In genomic region chr1:132410657-132411056, GRCm38 (mm10) we compare ENCODE assay signal across 22 mouse cellular contexts. TPM values are rescaled to one million over a fixed set of nuclear protein-coding genes. Genes with fewer than 3 reads are reported as not detected.
DNase-seq lines count a peak whose midpoint lies in the region; ATAC-seq and TF ChIP-seq lines count a peak whose summit lies in the region.
"Had no signal": no experiment of that assay in that cellular context is flagged by ENCODE, and none has a peak within 500 bp of the region (broad histone marks: within the 10 kb centered on the region; RNA-seq: fewer than 3 reads in every experiment).

No protein-coding gene starts in this region.

- H3K9me3 ChIP-seq in heart, embryonic 10.5 days: no peaks in the 10 kb centered on the region
- peaks cover 10% of the 10 kb centered on the region for H3K9me3 ChIP-seq in G1E (replicated peaks)
- no peaks in the 10 kb centered on the region for H3K9me3 ChIP-seq in liver, embryonic 15.5 days (replicated peaks)
- no peaks in the 10 kb centered on the region for H3K9me3 ChIP-seq in midbrain, embryonic 10.5 days (replicated peaks)
- H3K9me3 ChIP-seq: embryonic facial prominence, embryonic 15.5 days had no signal

- H3K36me3 ChIP-seq in heart, embryonic 10.5 days: no peaks in the 10 kb centered on the region
- H3K36me3 ChIP-seq in G1E (replicated peaks): no peaks in the 10 kb centered on the region
- H3K36me3 ChIP-seq in liver, embryonic 15.5 days (replicated peaks): no peaks in the 10 kb centered on the region
- H3K36me3 ChIP-seq in midbrain, embryonic 10.5 days: no peaks in the 10 kb centered on the region
- H3K36me3 ChIP-seq: embryonic facial prominence, embryonic 15.5 days had no signal

- no peak overlapping the region for H3K4me3 ChIP-seq in heart, embryonic 10.5 days
- H3K4me3 ChIP-seq in G1E (ENCODE audit: low read depth, low read length): no peak overlapping the region
- H3K4me3 ChIP-seq in liver, embryonic 15.5 days (replicated peaks): no peak overlapping the region
- H3K4me3 ChIP-seq in midbrain, embryonic 10.5 days: no peak overlapping the region
- H3K4me3 ChIP-seq: embryonic facial prominence, embryonic 15.5 days; layer of hippocampus, adult 2 months had no signal

- TF ChIP-seq CTCF in G1E (IDR thresholded peaks at IDR 0.05; ENCODE audit: low read depth, low read length): no peak

- H3K27ac ChIP-seq in heart, embryonic 10.5 days: no peak overlapping the region
- no peak overlapping the region for H3K27ac ChIP-seq in liver, embryonic 15.5 days (replicated peaks)
- no peak overlapping the region for H3K27ac ChIP-seq in midbrain, embryonic 10.5 days (replicated peaks)
- H3K27ac ChIP-seq: embryonic facial prominence, embryonic 15.5 days; kidney, postnatal 0 days; layer of hippocampus, adult 2 months had no signal

- ATAC-seq in G1E (ENCODE audit: extremely low read depth, insufficient number of reproducible peaks, low FRiP score, poor library complexity, severe bottlenecking): peak; percentile 8; the same call in 1 of the 2 replicates
- ATAC-seq in common myeloid progenitor, adult 5-6 weeks (replicated peaks; ENCODE audit: low read depth, poor library complexity, severe bottlenecking): peak; percentile 77
- ATAC-seq in liver, embryonic 15.5 days (ENCODE audit: insufficient read depth): peak; percentile 69
- ATAC-seq: hindbrain, embryonic 16.5 days; intestine, postnatal 0 days had no signal

- H3K9ac ChIP-seq in liver, embryonic 15.5 days: no peak overlapping the region
- H3K9ac ChIP-seq: embryonic facial prominence, embryonic 15.5 days had no signal

- intact Hi-C loops in heart, postnatal 36 days (cut with DNase I): no loop called here

- no peaks in the 10 kb centered on the region for H3K27me3 ChIP-seq in heart, embryonic 10.5 days (ENCODE audit: insufficient read depth, poor library complexity, severe bottlenecking)
- peaks cover 5% of the 10 kb centered on the region; the same call in 1 of the 2 replicates for H3K27me3 ChIP-seq in G1E (ENCODE audit: insufficient read depth, low read length)
- H3K27me3 ChIP-seq in liver, embryonic 15.5 days: no peaks in the 10 kb centered on the region
- no peaks in the 10 kb centered on the region for H3K27me3 ChIP-seq in midbrain, embryonic 10.5 days (ENCODE audit: low read depth, poor library complexity, severe bottlenecking)
- H3K27me3 ChIP-seq: embryonic facial prominence, embryonic 15.5 days had no signal

- H3K4me2 ChIP-seq in liver, embryonic 15.5 days: 0 out of 2 replicates have a peak overlapping the region, but pooled peaks have one; percentile 13
- H3K4me2 ChIP-seq: embryonic facial prominence, embryonic 15.5 days; midbrain, embryonic 11.5 days had no signal

- DNase-seq in heart, embryonic 10.5 days (ENCODE audit: low spot score): peak; percentile 79
- no peak for DNase-seq in heart, postnatal 36 days
- peak; percentile 27 for DNase-seq in G1E (ENCODE audit: low spot score)
- no peak for DNase-seq in midbrain, embryonic 10.5 days (ENCODE audit: low spot score)
- DNase-seq in kidney, adult 11 months: no peak
- no peak for DNase-seq in right cerebral cortex, postnatal 36 days (ENCODE audit: low spot score in 2 of 2)
- DNase-seq: adrenal gland, adult 8-10 months; cerebellum, adult 11 months; cerebellum, postnatal 14 days; gastrocnemius, postnatal 10 days; heart, adult 11 months; layer of hippocampus, postnatal 36 days; left cerebral cortex, postnatal 4 days; thymus, postnatal 25 days had no signal

- WGBS in heart, embryonic 10.5 days: 77% methylated on average over 3 of the region's 3 CpGs
- 38% methylated on average over 3 of the region's 3 CpGs for WGBS in liver, embryonic 15.5 days (ENCODE audit: insufficient replicate concordance)
- WGBS in midbrain, embryonic 10.5 days: 89% methylated on average over 3 of the region's 3 CpGs

- no peaks in the 10 kb centered on the region for H3K4me1 ChIP-seq in heart, embryonic 10.5 days
- peaks cover 12% of the 10 kb centered on the region for H3K4me1 ChIP-seq in G1E (ENCODE audit: insufficient read depth, low read depth, low read length)
- H3K4me1 ChIP-seq in liver, embryonic 15.5 days (replicated peaks): peaks cover 14% of the 10 kb centered on the region
- H3K4me1 ChIP-seq in midbrain, embryonic 10.5 days: peaks cover 15% of the 10 kb centered on the region; the same call in 1 of the 2 replicates
- H3K4me1 ChIP-seq: embryonic facial prominence, embryonic 15.5 days had no signal

RNA-seq across cellular contexts. Expression of gene Dstyk, which starts 6.7 kb away (rescaled TPM):
- polyA plus RNA-seq in heart, embryonic 10.5 days (2016; fragmentation: Nextera tagmentation; extraction: Ambion mirVana): 10.6 and 10.8 TPM in 2 replicates
- total RNA-seq in heart, postnatal 36 days (2021): 10 to 100 TPM; 16.6 to 17.0 TPM
- total RNA-seq in G1E (2014; fragmentation: Nextera tagmentation): 22.7 and 24.8 TPM in 2 replicates
- 18.5 and 19.0 TPM in 2 replicates for total RNA-seq in G1E (2017)
- polyA plus RNA-seq in G1E (2012): 2.3 and 2.9 TPM in 2 replicates
- total RNA-seq in common myeloid progenitor, adult 5-6 weeks (2017): 16.2 and 25.7 TPM in 2 replicates
- polyA plus RNA-seq in liver, embryonic 15.5 days (2015; fragmentation: Nextera tagmentation; extraction: Ambion mirVana): 4.5 and 5.3 TPM in 2 replicates
- polyA plus RNA-seq in midbrain, embryonic 10.5 days (2016; fragmentation: Nextera tagmentation; extraction: Ambion mirVana): 11.8 and 13.9 TPM in 2 replicates

RNA-seq across cellular contexts. Expression of gene Tmcc2, which starts 19.6 kb away (rescaled TPM):
- 10.1 and 12.6 TPM in 2 replicates for polyA plus RNA-seq in heart, embryonic 10.5 days (2016; fragmentation: Nextera tagmentation; extraction: Ambion mirVana)
- 10 to 100 TPM; 18.2 to 19.7 TPM for total RNA-seq in heart, postnatal 36 days (2021)
- total RNA-seq in G1E (2014; fragmentation: Nextera tagmentation) (11.8 and 99.6 TPM in 2 replicates), G1E (2017) (6.7 and 7.9 TPM in 2 replicates)
- polyA plus RNA-seq in G1E (2012): 14.9 and 18.3 TPM in 2 replicates
- 8.0 and 14.4 TPM in 2 replicates for total RNA-seq in common myeloid progenitor, adult 5-6 weeks (2017)
- 598 and 710 TPM in 2 replicates for polyA plus RNA-seq in liver, embryonic 15.5 days (2015; fragmentation: Nextera tagmentation; extraction: Ambion mirVana)
- polyA plus RNA-seq in midbrain, embryonic 10.5 days (2016; fragmentation: Nextera tagmentation; extraction: Ambion mirVana): 9.6 and 13.3 TPM in 2 replicates

Comparison
In these comparisons a context has a peak if more than half of its experiments do, and no peak if none do; other contexts are left out.
1. DNase-seq: peak in heart, embryonic 10.5 days (single experiment) and G1E (single experiment); none in heart, postnatal 36 days (0 of 2), midbrain, embryonic 10.5 days (single experiment), kidney, adult 11 months (single experiment) and right cerebral cortex, postnatal 36 days (0 of 2).
2. ATAC-seq: peak in every context shown above with its lines; median percentile 77 in common myeloid progenitor, adult 5-6 weeks; 69 in liver, embryonic 15.5 days; 8 in G1E.
3. RNA of gene Tmcc2, which starts 19.6 kb away (polyA plus RNA-seq): 598 to 710 TPM in liver, embryonic 15.5 days; 14.9 to 18.3 TPM in G1E, 10.1 to 12.6 TPM in heart, embryonic 10.5 days and 9.6 to 13.3 TPM in midbrain, embryonic 10.5 days; every median in the first group is over 10 times any median in the second.